Mouse (Mus musculus) right cerebral cortex, postnatal 4 days (tissue): ENCODE data around the gene Coq6.

Experiments used
- DNase-seq: peaks from one replicate; pipeline ENCODE4 v3.0.0-alpha.2; 2022

The Coq6 gene

GRCm38 (mm10) chr12:84396947-84397679, 35.7 kb downstream of the Coq6 start:
- DNase-seq: no peak

- no peak for DNase-seq
Measured at GRCm38 (mm10) chr12:84397685-84398084, 36.2 kb downstream of the Coq6 start.

- DNase-seq: no peak
Measured at GRCm38 (mm10) chr12:84398629-84399028, 37.2 kb downstream of the Coq6 start.

- DNase-seq: no peak
Measured at GRCm38 (mm10) chr12:84399135-84399534, 37.7 kb downstream of the Coq6 start.

GRCm38 (mm10) chr12:84399663-84400062, 38.2 kb downstream of the Coq6 start:
- DNase-seq: no peak

GRCm38 (mm10) chr12:84400068-84400467, 38.6 kb downstream of the Coq6 start:
- no peak for DNase-seq

GRCm38 (mm10) chr12:84400653-84401052, 39.2 kb downstream of the Coq6 start:
- DNase-seq: no peak

GRCm38 (mm10) chr12:84402923-84403322, 41.5 kb downstream of the Coq6 start:
- DNase-seq: no peak

GRCm38 (mm10) chr12:84404541-84404940, 43.1 kb downstream of the Coq6 start:
- DNase-seq: no peak

- DNase-seq: no peak
Measured at GRCm38 (mm10) chr12:84407259-84407658, 45.8 kb downstream of the Coq6 start.

GRCm38 (mm10) chr12:84407874-84408818, 46.7 kb downstream of the Coq6 start:
- DNase-seq: no peak

GRCm38 (mm10) chr12:84408819-84409507, 47.5 kb downstream of the Coq6 start, which contains the start of the genes Entpd5 and Bbof1:
Gene Entpd5 (minus strand): TSS chr12:84409029.
Gene Bbof1 (plus strand): TSS chr12:84409071.
- DNase-seq: peak; percentile 91

- peak; percentile 85 for DNase-seq
Measured at GRCm38 (mm10) chr12:84416834-84417604, 55.6 kb downstream of the Coq6 start, which contains the start of gene Rnf113a2. Gene Rnf113a2 (plus strand): TSS chr12:84417196.

GRCm38 (mm10) chr12:84417605-84417922, 56.1 kb downstream of the Coq6 start:
- no peak for DNase-seq
